9 mouse cellular contexts compared by ENCODE assay signal in the genomic region with DNA sequence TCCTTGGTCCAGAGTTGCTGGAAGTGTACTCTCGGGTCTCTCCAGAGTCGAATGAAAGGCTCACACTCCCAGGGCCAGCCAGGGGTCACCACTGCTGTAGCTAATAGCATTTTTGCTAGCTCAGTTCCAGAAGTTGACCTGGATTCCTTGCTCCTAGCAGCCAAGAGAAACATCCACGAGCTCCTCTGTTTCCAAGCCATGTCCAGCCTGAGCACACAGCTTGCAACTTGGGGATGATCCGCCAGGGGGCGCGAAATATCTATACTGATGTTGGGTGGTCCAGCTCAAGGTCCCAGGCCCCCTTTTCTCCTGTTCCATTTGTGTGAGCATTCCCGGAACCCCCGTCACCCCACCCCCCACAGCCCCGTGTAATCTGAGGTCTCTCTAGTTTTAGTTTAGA. TPM values are rescaled to one million over a fixed set of nuclear protein-coding genes. Genes with fewer than 3 reads are reported as not detected.
A peak's percentile ranks its signal among the peaks of the same experiment; 100 is the strongest.
DNase-seq lines count a peak whose midpoint lies in the region; ATAC-seq and TF ChIP-seq lines count a peak whose summit lies in the region.
"Had no signal": no experiment of that assay in that cellular context is flagged by ENCODE, and none has a peak within 500 bp of the region (broad histone marks: within the 10 kb centered on the region; RNA-seq: fewer than 3 reads in every experiment).

No protein-coding gene starts in this region.

- no peaks in the 10 kb centered on the region for H3K9me3 ChIP-seq in liver, embryonic 12.5 days (replicated peaks)
- H3K9me3 ChIP-seq in hindbrain, postnatal 0 days (ENCODE audit: low read length) = no peaks in the 10 kb centered on the region
- H3K9me3 ChIP-seq: midbrain, embryonic 12.5 days had no signal

- H3K36me3 ChIP-seq in liver, embryonic 12.5 days = no peaks in the 10 kb centered on the region
- H3K36me3 ChIP-seq in hindbrain, postnatal 0 days (ENCODE audit: insufficient read depth, low read length) = no peaks in the 10 kb centered on the region
- H3K36me3 ChIP-seq: midbrain, embryonic 12.5 days had no signal

- H3K9ac ChIP-seq in liver, embryonic 12.5 days = no peak overlapping the region
- no peak overlapping the region for H3K9ac ChIP-seq in hindbrain, postnatal 0 days (replicated peaks; ENCODE audit: low read length)
- H3K9ac ChIP-seq: midbrain, embryonic 12.5 days had no signal

- no peak overlapping the region for H3K27ac ChIP-seq in liver, embryonic 12.5 days
- H3K27ac ChIP-seq in hindbrain, postnatal 0 days = no peak overlapping the region
- H3K27ac ChIP-seq: midbrain, embryonic 12.5 days had no signal

- peak; percentile 64; the same call in 1 of the 2 replicates for TF ChIP-seq CTCF in hindbrain, postnatal 0 days (IDR thresholded peaks at IDR 0.05; ENCODE audit: low read depth)

- no peak overlapping the region for H3K4me3 ChIP-seq in liver, embryonic 12.5 days
- no peak overlapping the region for H3K4me3 ChIP-seq in hindbrain, postnatal 0 days (ENCODE audit: low read length)
- H3K4me3 ChIP-seq: midbrain, embryonic 12.5 days had no signal

- ATAC-seq in CD4-positive, CD25-positive, alpha-beta regulatory T cell, adult 4 months = no peak
- no peak for ATAC-seq in liver, embryonic 12.5 days
- no peak for ATAC-seq in hindbrain, postnatal 0 days

- no peak overlapping the region for H3K4me2 ChIP-seq in liver, embryonic 12.5 days
- H3K4me2 ChIP-seq in hindbrain, postnatal 0 days (ENCODE audit: low read depth, low read length) = no peak overlapping the region
- H3K4me2 ChIP-seq: midbrain, embryonic 12.5 days had no signal

- WGBS in liver, embryonic 12.5 days (ENCODE audit: insufficient replicate concordance) = 31% methylated on average over 9 of the region's 9 CpGs
- WGBS in hindbrain, postnatal 0 days = 29% methylated on average over 9 of the region's 9 CpGs

- H3K4me1 ChIP-seq in liver, embryonic 12.5 days = peaks cover 16% of the 10 kb centered on the region
- peaks cover 7% of the 10 kb centered on the region for H3K4me1 ChIP-seq in hindbrain, postnatal 0 days (ENCODE audit: insufficient read depth, low read length)

- DNase-seq in CD4-positive, CD25-positive, alpha-beta regulatory T cell, adult 2 months (ENCODE audit: low read depth, low spot score) = peak; percentile 60
- DNase-seq in liver = peak; percentile 67
- peak; percentile 56 to 75 for DNase-seq in cerebellum, postnatal 25 days
- DNase-seq in hindbrain, postnatal 0 days (ENCODE audit: low spot score) = peak; percentile 72
- DNase-seq in lung, postnatal 14 days = peak; percentile 79
- DNase-seq in thymus, postnatal 0 days (ENCODE audit: low spot score) = peak; percentile 33

- peaks cover 13% of the 10 kb centered on the region; the same call in 1 of the 2 replicates for H3K27me3 ChIP-seq in liver, embryonic 12.5 days (replicated peaks)
- H3K27me3 ChIP-seq in hindbrain, postnatal 0 days (ENCODE audit: insufficient read depth, low read length) = no peaks in the 10 kb centered on the region

RNA-seq across cellular contexts. Expression of gene Zfp628, which starts 3.5 kb away (rescaled TPM):
- 1 to 10 TPM in 1 of 2 experiments, under 1 TPM in 1; 0.99 to 1.5 TPM for polyA plus RNA-seq in CD4-positive, CD25-positive, alpha-beta regulatory T cell, adult 4 months (2017; shearing (Covaris generic))
- 2.4 and 2.7 TPM in 2 replicates for polyA plus RNA-seq in liver, embryonic 12.5 days (2016; fragmentation: Nextera tagmentation; extraction: Ambion mirVana)
- total RNA-seq in hindbrain, postnatal 0 days (2014; rRNA removed) = 12.5 and 12.7 TPM in 2 replicates
- 5.2 and 5.7 TPM in 2 replicates for polyA plus RNA-seq in hindbrain, postnatal 0 days (2015; fragmentation: Nextera tagmentation; extraction: Ambion mirVana)
- 2.7 and 3.1 TPM in 2 replicates for polyA plus RNA-seq in thymus, postnatal 0 days (2015; fragmentation: Nextera tagmentation; extraction: Ambion mirVana)

RNA-seq across cellular contexts. Expression of gene Gm36210, which starts 5.2 kb away (rescaled TPM):
- not detected for polyA plus RNA-seq in CD4-positive, CD25-positive, alpha-beta regulatory T cell, adult 4 months (2017; shearing (Covaris generic))
- 0.10 TPM in 1 of 2 replicates, not detected in the other for polyA plus RNA-seq in liver, embryonic 12.5 days (2016; fragmentation: Nextera tagmentation; extraction: Ambion mirVana)
- 0.31 and 3.3 TPM in 2 replicates for total RNA-seq in hindbrain, postnatal 0 days (2014; rRNA removed)
- polyA plus RNA-seq in hindbrain, postnatal 0 days (2015; fragmentation: Nextera tagmentation; extraction: Ambion mirVana) = 0.30 and 0.45 TPM in 2 replicates
- polyA plus RNA-seq in thymus, postnatal 0 days (2015; fragmentation: Nextera tagmentation; extraction: Ambion mirVana) = 0.10 TPM in 2 replicates
- polyA plus RNA-seq: midbrain, embryonic 12.5 days had no signal

RNA-seq across cellular contexts. Expression of gene Nat14, which starts 10.3 kb away (rescaled TPM):
- polyA plus RNA-seq in CD4-positive, CD25-positive, alpha-beta regulatory T cell, adult 4 months (2017; shearing (Covaris generic)) = under 1 TPM in 1 of 2 experiments, not detected in 1; 0.61 TPM
- polyA plus RNA-seq in liver, embryonic 12.5 days (2016; fragmentation: Nextera tagmentation; extraction: Ambion mirVana) = 0.54 and 0.67 TPM in 2 replicates
- total RNA-seq in hindbrain, postnatal 0 days (2014; rRNA removed) = 24.2 and 32.3 TPM in 2 replicates
- polyA plus RNA-seq in hindbrain, postnatal 0 days (2015; fragmentation: Nextera tagmentation; extraction: Ambion mirVana) = 27.5 and 29.4 TPM in 2 replicates
- 0.22 and 0.60 TPM in 2 replicates for polyA plus RNA-seq in thymus, postnatal 0 days (2015; fragmentation: Nextera tagmentation; extraction: Ambion mirVana)

RNA-seq across cellular contexts. Expression of gene Ssc5d, which starts 14.0 kb away (rescaled TPM):
- polyA plus RNA-seq in CD4-positive, CD25-positive, alpha-beta regulatory T cell, adult 4 months (2017; shearing (Covaris generic)) = under 1 TPM in 1 of 2 experiments, not detected in 1; 0.12 TPM
- 0.13 and 0.19 TPM in 2 replicates for polyA plus RNA-seq in liver, embryonic 12.5 days (2016; fragmentation: Nextera tagmentation; extraction: Ambion mirVana)
- 2.5 and 2.8 TPM in 2 replicates for total RNA-seq in hindbrain, postnatal 0 days (2014; rRNA removed)
- polyA plus RNA-seq in hindbrain, postnatal 0 days (2015; fragmentation: Nextera tagmentation; extraction: Ambion mirVana) = 0.77 and 1.0 TPM in 2 replicates
- 0.07 and 0.19 TPM in 2 replicates for polyA plus RNA-seq in thymus, postnatal 0 days (2015; fragmentation: Nextera tagmentation; extraction: Ambion mirVana)

RNA-seq across cellular contexts. Expression of gene Isoc2a, which starts 34.6 kb away (rescaled TPM):
- under 1 TPM; 0.35 to 0.47 TPM for polyA plus RNA-seq in CD4-positive, CD25-positive, alpha-beta regulatory T cell, adult 4 months (2017; shearing (Covaris generic))
- 0.62 and 0.95 TPM in 2 replicates for polyA plus RNA-seq in liver, embryonic 12.5 days (2016; fragmentation: Nextera tagmentation; extraction: Ambion mirVana)
- 8.3 and 12.2 TPM in 2 replicates for total RNA-seq in hindbrain, postnatal 0 days (2014; rRNA removed)
- polyA plus RNA-seq in hindbrain, postnatal 0 days (2015; fragmentation: Nextera tagmentation; extraction: Ambion mirVana) = 0.43 and 0.76 TPM in 2 replicates
- 0.72 and 0.81 TPM in 2 replicates for polyA plus RNA-seq in thymus, postnatal 0 days (2015; fragmentation: Nextera tagmentation; extraction: Ambion mirVana)

Comparison
In these comparisons a context has a peak if more than half of its experiments do, and no peak if none do; other contexts are left out.
1. RNA of gene Nat14, which starts 10.3 kb away (polyA plus RNA-seq): 27.5 to 29.4 TPM in hindbrain, postnatal 0 days; 0.54 to 0.67 TPM in liver, embryonic 12.5 days, 0.61 TPM in CD4-positive, CD25-positive, alpha-beta regulatory T cell, adult 4 months and 0.22 to 0.60 TPM in thymus, postnatal 0 days; every median in the first group is over 10 times any median in the second.
2. Peak in every context shown above with its lines, with median percentiles within 50 percentile points of each other: DNase-seq.